Mouse (Mus musculus): ENCODE results near the gene Rbm11. TPM values are rescaled to one million over a fixed set of nuclear protein-coding genes. Genes with fewer than 3 reads are reported as not detected.
A peak's percentile ranks its signal among the peaks of the same experiment; 100 is the strongest.

Rbm11 gene
- total RNA-seq (2015; ENCODE audit: low replicate concordance) = not detected in 2 replicates
- total RNA-seq (2017; ENCODE audit: low replicate concordance) = not detected in 2 replicates

GRCm38 (mm10) chr16:75592671-75593500, at the start of gene Rbm11:
Rbm11 (plus strand) TSS chr16:75592844.
- ATAC-seq (replicated peaks; ENCODE audit: low FRiP score, poor library complexity, severe bottlenecking) = peak; percentile 93

GRCm38 (mm10) chr16:75545310-75545709, 47.3 kb upstream of the Rbm11 start:
- no peak for ATAC-seq (replicated peaks; ENCODE audit: low FRiP score, poor library complexity, severe bottlenecking)

GRCm38 (mm10) chr16:75562910-75563309, 29.7 kb upstream of the Rbm11 start:
- ATAC-seq (replicated peaks; ENCODE audit: low FRiP score, poor library complexity, severe bottlenecking) = no peak

- ATAC-seq (replicated peaks; ENCODE audit: low FRiP score, poor library complexity, severe bottlenecking) = no peak
These were observed 10.4 kb upstream of the Rbm11 start for GRCm38 (mm10) chr16:75582279-75582678.

- no peak for ATAC-seq (replicated peaks; ENCODE audit: low FRiP score, poor library complexity, severe bottlenecking)
These were observed 6.7 kb upstream of the Rbm11 start, which contains the start of gene Lipi for GRCm38 (mm10) chr16:75585961-75586360. Lipi (minus strand) TSS chr16:75586061.

GRCm38 (mm10) chr16:75586466-75586865, 6.2 kb upstream of the Rbm11 start:
- no peak for ATAC-seq (replicated peaks; ENCODE audit: low FRiP score, poor library complexity, severe bottlenecking)

- ATAC-seq (replicated peaks; ENCODE audit: low FRiP score, poor library complexity, severe bottlenecking) = no peak
These were observed 998 bp downstream of the Rbm11 start for GRCm38 (mm10) chr16:75593501-75594183.

- ATAC-seq (replicated peaks; ENCODE audit: low FRiP score, poor library complexity, severe bottlenecking) = no peak
These were observed 13.8 kb downstream of the Rbm11 start for GRCm38 (mm10) chr16:75606415-75606814.

GRCm38 (mm10) chr16:75612561-75612960, 19.9 kb downstream of the Rbm11 start:
- ATAC-seq (replicated peaks; ENCODE audit: low FRiP score, poor library complexity, severe bottlenecking) = no peak

GRCm38 (mm10) chr16:75617651-75618349, 25.2 kb downstream of the Rbm11 start:
- no peak for ATAC-seq (replicated peaks; ENCODE audit: low FRiP score, poor library complexity, severe bottlenecking)

GRCm38 (mm10) chr16:75627862-75628261, 35.2 kb downstream of the Rbm11 start:
- ATAC-seq (replicated peaks; ENCODE audit: low FRiP score, poor library complexity, severe bottlenecking) = no peak

Other genes with a start within 250 kb of the Rbm11 start
- not detected in 2 replicates for gene Lipi, start 6.8 kb upstream of the Rbm11 start, total RNA-seq (2015; ENCODE audit: low replicate concordance)
- not detected in 2 replicates for gene Lipi, start 6.8 kb upstream of the Rbm11 start, total RNA-seq (2017; ENCODE audit: low replicate concordance)
- 5.9 and 9.6 TPM in 2 replicates for gene Hspa13, start 174.3 kb downstream of the Rbm11 start, total RNA-seq (2015; ENCODE audit: low replicate concordance)
- gene Hspa13, start 174.3 kb downstream of the Rbm11 start, total RNA-seq (2017; ENCODE audit: low replicate concordance) = 7.2 and 11.3 TPM in 2 replicates